Mouse (Mus musculus) thymus, postnatal 10 days (tissue): Measurements from ENCODE around the gene 4930470P17Rik.

Experiments
- DNase-seq, 2 experiments: peaks; one replicate each; pipeline ENCODE4 v3.0.0; 2021; ENCODE audit warnings: low spot score in 2 of 2

4930470P17Rik gene

DNA sequence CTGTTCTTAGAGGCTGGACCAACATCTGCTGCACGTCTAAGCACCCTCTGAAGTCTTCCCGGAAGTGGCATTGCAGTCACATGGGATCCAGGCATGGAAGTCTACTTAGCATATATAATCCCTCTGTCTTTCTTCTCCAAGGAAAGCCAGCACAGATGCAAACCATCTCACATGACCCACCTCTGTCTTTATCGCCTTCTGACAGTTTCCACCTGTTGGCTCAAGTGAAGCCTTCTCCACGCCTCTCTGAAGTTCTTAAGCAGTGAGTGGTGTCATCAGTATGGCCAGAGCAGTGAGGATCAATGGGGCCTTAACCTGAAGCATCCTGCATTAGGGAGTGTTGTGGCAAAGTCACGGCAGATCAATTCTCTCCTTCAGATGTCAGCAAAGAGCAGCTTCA is 23.2 kb downstream of the 4930470P17Rik start:
- no peak for DNase-seq

GRCm38 (mm10) chr2:170577502-170577901 is 24.3 kb downstream of the 4930470P17Rik start:
- no peak for DNase-seq

GRCm38 (mm10) chr2:170576077-170576476 is 25.7 kb downstream of the 4930470P17Rik start:
- no peak for DNase-seq

DNA sequence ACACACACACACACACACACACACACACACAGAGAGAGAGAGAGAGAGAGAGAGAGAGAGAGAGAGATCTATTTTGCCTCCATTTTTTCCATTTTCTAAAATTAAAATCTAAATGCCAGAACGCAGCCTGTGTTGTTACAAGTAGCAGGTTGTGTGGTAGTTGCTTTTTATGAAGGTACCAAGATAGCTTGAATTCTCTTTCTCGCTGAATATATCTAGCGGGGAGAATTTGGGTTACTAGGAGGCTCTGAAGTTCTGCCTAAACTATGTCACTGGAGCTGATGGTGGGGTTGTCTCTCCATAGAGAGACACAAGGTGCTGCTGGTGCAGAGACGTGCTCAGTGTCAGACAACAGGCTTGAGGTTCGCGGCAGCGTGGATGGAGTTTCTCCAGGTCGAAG is 36.8 kb downstream of the 4930470P17Rik start:
- no peak for DNase-seq

DNA sequence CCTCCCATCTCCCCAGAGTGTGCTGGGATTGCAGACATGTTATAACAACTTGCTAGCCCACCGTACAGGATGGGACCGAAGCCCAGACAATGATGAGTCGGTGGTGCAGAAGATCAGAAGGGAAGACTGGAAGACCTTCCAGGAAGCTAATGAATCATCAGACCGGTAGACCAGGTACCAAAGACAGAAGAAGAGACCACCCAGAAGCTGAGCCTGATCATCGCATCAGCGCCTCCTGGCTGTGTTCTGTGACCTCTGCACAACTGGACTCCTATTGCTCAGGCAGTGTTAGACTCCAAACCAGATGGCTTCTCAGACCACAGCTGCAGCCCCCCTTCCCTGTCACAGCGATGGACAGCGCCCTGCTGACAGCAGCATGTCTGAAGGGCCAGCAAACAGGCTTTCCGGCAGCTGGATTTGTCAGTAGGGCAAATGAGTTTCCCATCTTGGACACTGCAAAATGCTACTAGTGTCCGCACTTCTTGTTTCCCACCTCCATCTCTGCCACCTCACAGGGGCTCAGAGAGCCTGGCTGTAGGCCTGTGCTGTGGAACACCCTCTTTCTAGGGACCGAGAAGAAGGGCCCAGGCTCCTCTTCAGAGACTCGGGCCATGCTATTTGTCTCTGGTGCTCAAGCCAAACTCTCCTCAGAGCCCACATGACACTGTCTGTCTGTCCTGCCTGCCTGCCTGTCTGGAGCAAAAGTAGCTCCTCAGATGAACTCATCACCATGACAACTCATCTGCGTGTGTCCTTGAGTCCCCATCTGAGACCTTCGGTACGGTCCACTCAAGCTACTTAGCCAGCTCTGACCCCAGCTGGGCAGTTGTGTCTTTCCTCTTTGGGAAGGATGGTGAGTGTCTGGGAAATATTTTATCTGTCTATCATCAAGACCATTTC is 37.6 kb downstream of the 4930470P17Rik start:
- no peak for DNase-seq

DNA sequence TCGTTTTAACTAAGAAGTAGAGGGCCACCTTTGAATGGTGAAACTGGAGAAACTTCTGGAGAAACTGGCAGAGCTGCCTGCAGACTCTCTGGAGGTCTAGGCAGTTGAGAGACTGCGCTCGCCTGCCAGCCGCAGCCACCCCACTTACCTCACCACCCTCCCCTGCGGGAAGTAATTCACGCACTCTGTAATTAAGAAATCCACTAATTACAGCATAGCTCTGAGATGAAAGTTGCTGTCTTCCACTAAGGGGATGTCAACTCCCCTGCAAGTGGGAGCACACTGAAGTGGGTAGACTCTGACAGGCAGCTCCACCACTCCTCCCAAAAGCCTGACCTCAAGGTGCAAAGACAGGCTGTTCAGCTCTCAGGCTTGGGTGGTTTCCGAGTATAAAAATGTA is 49.7 kb downstream of the 4930470P17Rik start:
- no peak for DNase-seq

DNA sequence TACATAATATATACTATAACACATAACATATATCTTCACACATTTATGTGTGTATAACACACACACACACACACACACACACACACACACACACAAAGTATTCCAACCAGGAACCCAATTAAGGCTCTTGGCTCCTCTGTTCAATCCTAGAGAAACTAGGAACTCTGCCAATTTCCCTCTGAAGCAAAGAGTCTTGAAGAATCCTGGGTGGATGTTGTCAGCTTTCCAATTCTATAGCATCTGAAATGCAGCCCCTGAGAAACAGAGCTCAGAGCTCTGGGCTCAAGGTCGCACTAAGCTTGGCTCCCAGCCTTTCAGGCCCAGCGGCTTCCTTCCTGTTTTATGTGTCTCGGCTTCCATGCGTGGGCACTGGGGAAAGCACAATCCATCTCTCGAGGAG is 51.6 kb downstream of the 4930470P17Rik start:
- DNase-seq = no peak

GRCm38 (mm10) chr2:170549146-170549545 is 52.7 kb downstream of the 4930470P17Rik start:
- no peak for DNase-seq

DNA sequence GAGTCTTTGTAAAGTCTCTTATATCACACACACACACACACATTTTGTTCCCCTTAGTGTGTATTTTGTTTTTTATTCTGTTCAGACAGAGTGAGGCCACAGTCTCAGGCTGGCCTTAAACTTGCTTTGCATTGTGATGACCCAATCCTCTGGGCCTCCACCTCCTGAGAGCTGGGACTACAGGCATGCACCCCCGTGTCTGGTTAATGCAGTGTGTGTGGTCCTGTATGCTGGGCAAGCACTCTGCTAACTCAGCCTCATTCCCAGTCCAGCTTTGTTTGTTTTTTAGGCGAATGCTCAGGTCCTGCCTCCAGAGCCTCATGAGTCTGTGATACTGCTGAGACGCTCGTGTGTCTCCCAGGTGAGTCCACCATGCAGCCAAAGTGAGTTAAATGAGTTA is 53.8 kb downstream of the 4930470P17Rik start:
- DNase-seq = no peak

- no peak for DNase-seq
These were observed 54.3 kb downstream of the 4930470P17Rik start for GRCm38 (mm10) chr2:170547526-170547925.

DNA sequence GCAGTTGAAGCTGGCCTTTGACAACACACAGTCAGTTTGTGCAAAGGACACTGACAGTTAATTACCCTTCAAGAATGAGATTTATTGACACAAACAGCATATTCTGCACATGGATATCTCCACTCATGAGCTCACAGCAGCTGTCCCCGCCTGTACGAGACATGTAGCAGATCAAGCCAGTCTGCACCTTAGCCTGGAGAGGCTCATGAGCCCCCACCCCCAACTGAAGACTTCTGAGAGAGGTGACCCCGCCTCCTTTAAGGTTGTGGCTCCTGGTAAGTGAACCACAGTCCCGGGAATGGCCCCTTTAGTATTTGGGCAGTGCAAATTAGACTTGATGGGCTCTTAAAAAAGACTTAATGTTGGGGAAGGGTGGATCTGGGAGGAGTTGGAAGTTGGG is 56.1 kb downstream of the 4930470P17Rik start:
- no peak for DNase-seq

- DNase-seq = no peak
These were observed 56.9 kb downstream of the 4930470P17Rik start for GRCm38 (mm10) chr2:170544950-170545349.

DNA sequence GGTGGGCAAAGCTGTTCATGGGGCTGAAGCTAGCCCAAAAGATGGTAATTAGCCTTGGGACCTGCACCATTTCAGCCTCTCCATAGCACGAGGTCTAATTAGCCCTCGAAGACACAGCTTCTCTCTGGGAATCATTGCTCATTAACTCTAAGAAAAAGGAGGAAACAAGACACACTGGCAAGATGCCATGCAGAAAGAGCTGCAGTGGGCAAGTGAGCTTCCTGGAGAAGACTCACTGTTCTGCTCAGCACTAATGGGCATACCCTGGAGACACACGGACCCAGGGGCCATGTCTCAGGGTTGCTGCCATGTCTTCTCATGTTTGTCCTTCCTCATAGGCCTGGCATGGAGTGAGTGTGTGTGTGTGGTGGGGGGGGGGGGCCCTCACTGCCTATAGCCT is 57.7 kb downstream of the 4930470P17Rik start:
- no peak for DNase-seq

GRCm38 (mm10) chr2:170543625-170544024 is 58.2 kb downstream of the 4930470P17Rik start:
- no peak for DNase-seq

- no peak for DNase-seq
These were observed 62.6 kb downstream of the 4930470P17Rik start for GRCm38 (mm10) chr2:170539211-170539610.

- DNase-seq = no peak
These were observed 66.0 kb downstream of the 4930470P17Rik start for GRCm38 (mm10) chr2:170535841-170536240.

DNA sequence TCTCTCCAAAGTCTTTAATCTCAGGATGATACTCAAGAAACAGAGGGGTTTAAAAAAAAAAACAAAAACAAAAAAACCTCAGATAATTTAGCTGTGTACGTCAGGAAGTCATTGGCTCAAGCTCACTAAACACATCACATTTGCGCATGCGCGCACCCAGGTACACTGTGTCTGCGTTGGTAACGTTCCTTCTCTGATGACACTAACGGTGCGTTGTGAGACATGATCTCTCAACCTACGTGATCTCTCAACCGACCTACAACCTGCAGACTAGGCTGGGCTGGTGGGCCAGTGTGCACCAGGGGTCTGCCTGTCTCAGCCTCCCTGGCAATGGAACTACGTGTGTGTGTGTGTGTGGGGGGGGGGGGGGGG is 67.0 kb downstream of the 4930470P17Rik start:
- no peak for DNase-seq

DNA sequence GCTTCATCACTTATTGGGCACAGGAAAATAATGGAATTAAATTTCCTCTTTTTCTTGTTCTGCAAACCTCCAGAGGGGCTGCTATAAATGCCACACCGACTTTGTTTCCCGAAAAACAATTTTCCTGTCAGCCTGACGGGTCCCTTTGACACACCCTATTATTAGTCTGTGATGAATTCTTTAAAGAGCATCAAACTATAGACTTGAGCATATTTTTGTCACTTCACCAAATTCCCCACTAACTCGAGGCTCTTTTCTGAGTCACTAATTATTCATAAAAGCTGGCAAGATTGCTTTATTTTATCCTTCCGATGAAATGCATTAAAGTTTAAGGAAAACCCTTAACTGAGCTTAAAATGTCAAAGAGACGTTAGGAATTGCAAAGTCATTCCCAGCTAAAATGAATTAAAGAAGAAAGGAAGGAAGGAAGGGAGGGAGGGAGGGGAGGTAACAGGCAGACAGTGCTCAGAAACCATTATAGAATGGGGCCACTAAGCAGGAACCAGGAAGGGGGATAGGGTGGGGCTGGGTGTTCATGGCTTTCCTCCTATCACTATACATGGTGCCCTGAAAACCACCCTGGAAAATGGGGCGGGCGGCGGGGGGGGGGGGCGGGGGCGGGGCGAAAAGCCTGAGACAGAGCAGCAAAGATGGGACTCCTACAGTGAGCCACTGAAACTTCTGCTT is 67.6 kb downstream of the 4930470P17Rik start:
- DNase-seq = no peak

DNA sequence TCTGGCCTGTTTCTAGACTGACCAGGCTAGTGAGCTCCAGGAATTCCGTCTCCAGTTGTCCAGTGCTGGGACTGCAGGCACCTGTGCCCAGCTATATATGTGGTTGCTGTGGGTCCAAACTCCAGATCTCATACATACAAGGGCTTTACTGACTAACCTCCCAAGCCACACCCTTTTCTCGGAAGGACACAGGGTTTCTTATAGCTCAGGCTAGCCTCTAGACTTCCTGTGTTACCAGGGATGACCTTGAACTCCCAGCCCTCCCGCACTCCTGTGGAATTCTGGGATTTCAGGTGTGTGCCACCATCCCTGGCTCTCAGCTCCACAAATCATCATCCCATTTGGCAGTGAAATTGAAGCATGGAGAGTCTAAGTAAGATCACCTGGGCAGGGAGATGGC is 71.6 kb downstream of the 4930470P17Rik start:
- DNase-seq = no peak

DNA sequence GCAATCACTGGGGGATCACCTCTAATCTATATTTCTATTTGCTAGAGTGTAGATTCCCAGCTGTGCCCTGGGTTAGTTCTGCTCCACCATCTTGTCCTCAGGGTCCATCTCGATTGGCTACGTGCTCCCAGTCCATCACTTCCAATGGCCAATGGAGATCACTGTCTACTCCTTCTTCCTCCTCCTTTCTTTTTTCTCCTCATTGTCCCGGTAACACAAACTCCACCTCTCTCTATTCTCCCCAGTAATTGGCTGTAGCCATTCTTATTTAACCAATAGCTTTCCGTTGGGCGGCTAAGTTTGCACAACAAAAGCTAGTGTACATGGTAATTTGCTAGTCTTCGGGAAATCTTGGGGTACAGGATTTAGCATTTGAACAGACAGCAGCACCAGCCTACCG is 72.1 kb downstream of the 4930470P17Rik start:
- DNase-seq = no peak
